Mouse (Mus musculus) stomach, postnatal 0 days (tissue): ENCODE measurements at regions not wholly inside any gene's neighbourhood (a gene's known extent, or its start where the extent isn't known, plus 50 kb on each side); places are given as distances from the start of the nearest gene placed in this dataset.

Source experiments
- CTCF ChIP-seq: IDR thresholded peaks from 2 replicates; pipeline ENCODE4 v1.5.1; 2016; ENCODE audit warnings: antibody characterized with exemption, low read depth, mild to moderate bottlenecking, moderate library complexity
- EP300 ChIP-seq: optimal IDR thresholded peaks from 2 replicates; pipeline ENCODE3; 2016; ENCODE audit warnings: antibody characterized with exemption

DNA sequence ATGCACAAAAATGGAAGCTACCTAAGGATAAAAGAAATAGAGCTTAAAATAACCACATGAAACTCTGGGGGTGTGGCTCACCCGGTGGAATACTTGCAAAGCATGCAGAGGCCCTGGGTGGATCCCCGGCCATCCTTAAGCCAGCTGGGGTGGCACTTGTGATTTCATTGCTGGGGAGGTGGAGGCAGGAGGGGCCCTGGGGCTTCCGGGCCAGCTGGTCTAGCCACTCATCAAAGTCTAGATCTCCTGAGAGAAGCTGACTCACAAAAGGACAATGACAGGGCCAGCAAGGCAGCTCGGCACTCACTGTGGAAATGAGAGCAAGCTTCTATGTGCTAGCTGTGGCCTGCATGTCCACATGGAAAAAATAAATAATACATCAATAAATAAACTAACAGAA lies 363.4 kb downstream of the H2al1j start:
- TF ChIP-seq CTCF = no peak
- no peak for TF ChIP-seq EP300
